Mouse (Mus musculus) heart, embryonic 13.5 days (tissue): ENCODE measurements around the gene Slit3. TPM values are rescaled to one million over a fixed set of nuclear protein-coding genes. Genes with fewer than 3 reads are reported as not detected.

Experiments
- ATAC-seq: fragments of 200-750 bp; cut with Nextera tagmentation; 2 replicates; pipeline ENCODE4 v1.8.0; 2017; ENCODE audit warnings: moderate TSS enrichment; ENCODE audit not compliant: insufficient number of reproducible peaks, low FRiP score, low TSS enrichment; ENCODE audit errors: extremely low read depth
- H3K27ac ChIP-seq: fragments of 300-500 bp; sonication (generic); replicated peaks from 2 replicates; pipeline ENCODE4 v1.5.1; 2015; ENCODE audit warnings: moderate library complexity, mild to moderate bottlenecking, inconsistent platforms
- H3K27me3 ChIP-seq: fragments of 300-500 bp; sonication (generic); replicated peaks from 2 replicates; pipeline ENCODE4 v1.6.1; 2015; ENCODE audit warnings: mild to moderate bottlenecking, inconsistent platforms
- H3K36me3 ChIP-seq: fragments of 300-500 bp; sonication (generic); 2 replicates; pipeline ENCODE4 v1.6.1; 2015; ENCODE audit warnings: mild to moderate bottlenecking, inconsistent platforms
- H3K4me1 ChIP-seq: fragments of 300-500 bp; sonication (generic); 2 replicates; pipeline ENCODE4 v1.6.1; 2015; ENCODE audit warnings: inconsistent platforms
- H3K4me2 ChIP-seq: fragments of 300-500 bp; sonication (generic); 2 replicates; pipeline ENCODE4 v1.6.1; 2015; ENCODE audit warnings: inconsistent platforms, mild to moderate bottlenecking, moderate library complexity
- H3K4me3 ChIP-seq: fragments of 300-500 bp; sonication (generic); 2 replicates; pipeline ENCODE4 v1.5.1; 2015; ENCODE audit warnings: moderate library complexity, mild to moderate bottlenecking, inconsistent platforms
- H3K9ac ChIP-seq: fragments of 300-500 bp; sonication (generic); 2 replicates; pipeline ENCODE4 v1.6.1; 2015; ENCODE audit warnings: inconsistent platforms, mild to moderate bottlenecking, moderate library complexity
- H3K9me3 ChIP-seq: fragments of 300-500 bp; sonication (generic); 2 replicates; pipeline ENCODE4 v1.6.1; 2016; ENCODE audit warnings: inconsistent platforms
- WGBS: fragments of 180-500 bp; shearing (Covaris S2); methylation state at CpG from one replicate; pipeline ENCODE4 v1.1.7; 2015; ENCODE audit warnings: mixed read lengths; 5-methylcytosine and 5-hydroxymethylcytosine counted together
- polyA plus RNA-seq: library from polyadenylated mRNA; unstranded; fragments of >200 nt; fragmentation: Nextera tagmentation; extraction: Ambion mirVana; gene quantifications from 2 replicates; pipeline ENCODE4 v1.2.1, GENCODE M21; 2015

Gene Slit3
- polyA plus RNA-seq, 1 experiment from 2014 or later, result 12.5 TPM

GRCm38 (mm10) chr11:35275300-35275699 lies 154.3 kb downstream of the Slit3 start:
- H3K4me2 ChIP-seq, result no peak overlapping the region
- H3K9me3 ChIP-seq, result no peaks in the 10 kb centered on the region
- peaks cover 67% of the 10 kb centered on the region for H3K4me1 ChIP-seq
- no peak overlapping the region for H3K27ac ChIP-seq
- no peak overlapping the region for H3K4me3 ChIP-seq
- H3K36me3 ChIP-seq, result no peaks in the 10 kb centered on the region
- H3K27me3 ChIP-seq, result no peaks in the 10 kb centered on the region
- no peak overlapping the region for H3K9ac ChIP-seq
- no peak for ATAC-seq
- WGBS, result 79% methylated on average over 7 of the region's 7 CpGs

- H3K36me3 ChIP-seq, result no peaks in the 10 kb centered on the region
- 79% methylated on average over 11 of the region's 11 CpGs for WGBS
- no peaks in the 10 kb centered on the region for H3K9me3 ChIP-seq
- no peak overlapping the region for H3K4me3 ChIP-seq
- H3K9ac ChIP-seq, result no peak overlapping the region
- H3K27ac ChIP-seq, result no peak overlapping the region
- no peaks in the 10 kb centered on the region for H3K27me3 ChIP-seq
- H3K4me1 ChIP-seq, result peaks cover 67% of the 10 kb centered on the region
- H3K4me2 ChIP-seq, result no peak overlapping the region
- ATAC-seq, result no peak
Measured at GRCm38 (mm10) chr11:35276001-35276400, 155.0 kb downstream of the Slit3 start.

DNA sequence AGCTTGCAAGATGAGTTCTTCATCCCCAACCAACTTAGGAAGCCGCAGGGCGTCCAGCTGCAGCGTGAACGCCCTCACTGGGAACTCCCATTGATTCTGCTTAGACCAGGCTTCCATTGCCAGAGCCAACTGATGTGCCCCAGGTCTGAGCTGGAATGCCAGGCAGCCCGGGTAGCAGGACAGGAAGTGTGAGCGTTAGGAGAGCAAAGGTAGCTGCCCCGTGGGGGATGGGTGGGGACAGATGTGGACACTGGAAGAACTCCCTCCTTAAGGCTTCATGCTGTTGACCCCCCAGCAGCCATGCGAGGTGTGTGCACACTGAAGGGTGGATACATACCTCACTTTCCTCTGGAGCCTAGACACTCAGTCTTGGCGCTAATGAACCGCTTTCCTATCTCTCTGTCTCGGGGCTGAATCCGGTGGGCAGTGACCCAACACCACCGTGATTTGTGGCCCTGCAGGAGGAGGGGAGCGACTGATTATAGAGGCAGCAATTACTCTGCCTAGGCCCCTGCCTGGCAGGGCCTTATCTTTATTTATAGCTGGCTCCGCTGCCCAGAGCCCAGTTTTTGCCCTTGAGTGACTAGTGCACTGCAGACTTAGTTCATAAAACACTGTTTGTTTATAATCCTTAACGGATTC lies 157.2 kb downstream of the Slit3 start:
- Histone ChIP-seq H3K36me3 (no peaks in the 10 kb centered on the region), H3K9me3 (no peaks in the 10 kb centered on the region), H3K27me3 (no peaks in the 10 kb centered on the region), H3K4me2 (peak overlapping the region; percentile 27), H3K4me3 (no peak overlapping the region), H3K27ac (peak overlapping the region; percentile 62), H3K4me1 (peaks cover 58% of the 10 kb centered on the region), H3K9ac (no peak overlapping the region; the same call in 1 of the 2 replicates)
- 43% methylated on average over 16 of the region's 16 CpGs for WGBS
- ATAC-seq, result no peak

DNA sequence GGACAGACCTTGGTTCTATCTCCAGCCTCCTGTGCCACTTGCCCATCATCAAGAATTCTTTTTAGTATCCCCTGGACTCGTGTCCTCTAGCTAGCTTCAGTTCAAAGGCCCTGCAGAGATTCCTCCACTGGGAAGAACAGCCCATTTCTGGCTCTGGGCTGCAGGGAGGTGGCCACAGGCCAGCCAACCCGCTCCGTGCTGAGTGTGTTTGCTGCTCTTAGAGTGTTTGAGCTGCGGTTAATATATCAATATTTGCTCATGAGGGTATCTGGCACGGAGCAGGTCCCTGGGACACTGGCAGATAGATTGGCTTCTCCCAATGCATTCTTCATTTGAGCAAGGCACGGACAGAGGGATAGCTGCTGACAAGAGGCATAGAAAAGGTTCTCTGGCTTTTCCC lies 159.8 kb downstream of the Slit3 start:
- no peaks in the 10 kb centered on the region for H3K27me3 ChIP-seq
- no peak overlapping the region for H3K27ac ChIP-seq
- no peaks in the 10 kb centered on the region for H3K9me3 ChIP-seq
- WGBS, result 59% methylated on average over 6 of the region's 6 CpGs
- H3K4me1 ChIP-seq, result peaks cover 67% of the 10 kb centered on the region
- no peaks in the 10 kb centered on the region for H3K36me3 ChIP-seq
- H3K4me3 ChIP-seq, result no peak overlapping the region
- ATAC-seq, result no peak
- no peak overlapping the region for H3K9ac ChIP-seq
- H3K4me2 ChIP-seq, result no peak overlapping the region

- Histone ChIP-seq H3K36me3 (no peaks in the 10 kb centered on the region), H3K4me3 (no peak overlapping the region), H3K4me1 (peaks cover 61% of the 10 kb centered on the region), H3K9ac (0 out of 2 replicates have a peak overlapping the region, but pooled peaks have one; percentile 33), H3K27me3 (no peaks in the 10 kb centered on the region), H3K27ac (peak overlapping the region; percentile 87), H3K9me3 (no peaks in the 10 kb centered on the region), H3K4me2 (no peak overlapping the region)
- 43% methylated on average over 5 of the region's 5 CpGs for WGBS
- no peak for ATAC-seq
Measured at GRCm38 (mm10) chr11:35282001-35282632, 161.1 kb downstream of the Slit3 start.

DNA sequence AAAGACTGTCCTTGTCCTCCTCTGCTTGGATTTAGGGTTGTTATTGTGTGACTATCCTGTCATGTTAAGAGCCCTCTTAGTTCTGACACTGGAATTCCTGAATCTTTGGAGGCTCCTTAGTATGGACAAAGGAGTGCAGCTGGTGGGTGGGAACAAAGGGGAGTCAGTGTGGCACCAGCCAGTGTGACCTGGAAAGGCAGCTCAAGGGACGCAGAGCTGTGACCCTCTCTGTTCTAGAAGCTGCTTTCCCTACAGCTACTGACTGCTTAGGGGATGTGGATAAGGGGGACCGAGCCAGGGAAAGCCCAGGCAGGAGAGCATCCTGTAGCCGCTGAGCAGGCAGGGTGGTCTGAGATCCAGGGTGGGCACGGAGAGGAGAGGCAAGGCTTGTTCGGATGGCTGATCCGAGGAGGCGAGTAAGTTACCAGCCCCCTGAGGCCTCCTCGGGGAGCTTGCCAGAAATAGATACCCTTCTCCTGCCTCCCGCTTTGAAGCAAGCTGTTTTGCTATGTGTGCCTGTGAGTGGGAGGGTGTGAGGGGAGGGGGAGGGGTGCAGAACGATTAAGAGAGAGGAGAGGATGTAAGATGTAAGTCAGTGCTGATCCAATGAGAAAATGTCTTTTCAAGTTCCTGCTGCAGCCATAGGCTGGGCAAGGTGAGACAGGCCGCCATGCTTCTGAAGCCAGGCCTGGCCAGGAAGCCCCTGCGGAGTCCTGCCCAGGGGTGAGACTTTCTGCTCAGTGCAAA lies 162.0 kb downstream of the Slit3 start:
- ATAC-seq, result peak; percentile 48; the same call in 1 of the 2 replicates
- Histone ChIP-seq H3K4me2 (peak overlapping the region; percentile 59), H3K9me3 (no peaks in the 10 kb centered on the region), H3K36me3 (no peaks in the 10 kb centered on the region), H3K4me1 (peaks cover 53% of the 10 kb centered on the region), H3K27ac (peak overlapping the region; percentile 87), H3K9ac (peak overlapping the region; percentile 74), H3K27me3 (no peaks in the 10 kb centered on the region), H3K4me3 (peak overlapping the region; percentile 13; the same call in 1 of the 2 replicates)
- 14% methylated on average over 12 of the region's 12 CpGs for WGBS

DNA sequence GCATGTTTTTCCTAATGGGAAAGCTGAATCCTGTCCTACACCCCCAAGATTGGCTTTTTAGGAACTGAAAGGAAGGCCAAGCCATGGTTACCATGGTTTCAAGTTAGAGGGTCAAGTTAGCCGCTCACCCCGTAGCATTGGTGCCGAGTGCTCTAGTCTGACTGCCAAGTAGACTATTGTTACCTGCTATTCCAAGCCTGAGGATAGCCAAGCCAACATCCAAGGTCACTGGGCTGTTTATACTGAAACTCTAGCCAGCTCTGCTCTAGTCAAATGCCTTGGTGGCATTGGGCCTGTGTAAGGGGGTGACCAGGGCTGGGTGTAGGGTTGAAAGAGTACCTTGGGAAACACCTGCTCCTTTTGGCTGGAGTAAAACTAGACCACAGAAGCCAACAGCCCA lies 162.7 kb downstream of the Slit3 start:
- WGBS, result 58% methylated on average over 3 of the region's 3 CpGs
- H3K27ac ChIP-seq, result peak overlapping the region; percentile 87
- no peaks in the 10 kb centered on the region for H3K36me3 ChIP-seq
- H3K27me3 ChIP-seq, result no peaks in the 10 kb centered on the region
- no peak overlapping the region for H3K4me3 ChIP-seq
- 0 out of 2 replicates have a peak overlapping the region, but pooled peaks have one; percentile 59 for H3K4me2 ChIP-seq
- no peak for ATAC-seq
- no peaks in the 10 kb centered on the region for H3K9me3 ChIP-seq
- peaks cover 53% of the 10 kb centered on the region for H3K4me1 ChIP-seq
- H3K9ac ChIP-seq, result no peak overlapping the region

DNA sequence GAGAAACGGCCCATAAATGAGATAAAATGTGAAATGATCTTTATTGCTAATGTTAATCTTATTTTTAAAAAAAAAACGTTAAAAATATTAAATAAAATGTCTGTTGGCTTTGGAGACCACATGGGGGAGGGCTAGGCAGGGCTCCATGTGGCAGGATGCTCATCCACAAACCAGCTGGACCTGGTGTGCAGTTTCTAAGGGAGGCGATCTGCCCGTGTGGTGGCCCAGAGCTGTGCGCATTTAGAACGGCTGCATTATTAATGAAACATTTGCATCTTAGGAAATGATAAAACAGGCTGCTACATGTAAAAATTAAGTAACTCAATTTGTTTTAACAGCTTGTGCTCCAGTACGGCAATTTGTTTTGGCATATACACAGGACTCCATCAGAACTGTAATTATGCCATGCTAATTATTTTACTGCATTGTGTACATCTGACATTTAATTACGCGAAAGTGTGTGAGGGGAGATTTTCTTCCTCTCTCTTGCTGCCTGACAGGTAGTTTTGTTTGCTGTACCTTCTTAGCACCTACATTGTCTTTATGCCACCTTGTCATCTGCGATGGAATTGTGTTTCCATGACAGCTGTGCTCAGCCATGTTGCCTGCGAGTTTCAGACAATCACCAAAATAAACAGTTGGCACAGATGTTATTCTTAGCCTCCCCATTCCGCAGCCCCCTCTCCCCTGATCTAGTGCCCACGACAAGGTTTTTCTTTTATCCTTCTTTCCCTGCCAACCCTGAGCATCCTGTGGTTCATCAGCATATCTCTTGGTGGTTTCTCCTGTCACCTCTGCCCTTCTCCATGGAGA lies 165.8 kb downstream of the Slit3 start:
- H3K36me3 ChIP-seq, result no peaks in the 10 kb centered on the region
- no peaks in the 10 kb centered on the region for H3K27me3 ChIP-seq
- no peak overlapping the region for H3K9ac ChIP-seq
- no peak overlapping the region for H3K27ac ChIP-seq
- peaks cover 36% of the 10 kb centered on the region for H3K4me1 ChIP-seq
- H3K9me3 ChIP-seq, result no peaks in the 10 kb centered on the region
- H3K4me2 ChIP-seq, result no peak overlapping the region
- H3K4me3 ChIP-seq, result no peak overlapping the region
- no peak for ATAC-seq
- WGBS, result 79% methylated on average over 13 of the region's 13 CpGs

- no peak overlapping the region for H3K9ac ChIP-seq
- H3K4me2 ChIP-seq, result no peak overlapping the region
- no peak for ATAC-seq
- no peaks in the 10 kb centered on the region for H3K27me3 ChIP-seq
- H3K9me3 ChIP-seq, result no peaks in the 10 kb centered on the region
- no peak overlapping the region for H3K27ac ChIP-seq
- no peaks in the 10 kb centered on the region for H3K36me3 ChIP-seq
- no peak overlapping the region for H3K4me3 ChIP-seq
- WGBS, result 86% methylated on average over 7 of the region's 7 CpGs
- H3K4me1 ChIP-seq, result peaks cover 37% of the 10 kb centered on the region
Measured at GRCm38 (mm10) chr11:35288056-35288455, 167.0 kb downstream of the Slit3 start.

DNA sequence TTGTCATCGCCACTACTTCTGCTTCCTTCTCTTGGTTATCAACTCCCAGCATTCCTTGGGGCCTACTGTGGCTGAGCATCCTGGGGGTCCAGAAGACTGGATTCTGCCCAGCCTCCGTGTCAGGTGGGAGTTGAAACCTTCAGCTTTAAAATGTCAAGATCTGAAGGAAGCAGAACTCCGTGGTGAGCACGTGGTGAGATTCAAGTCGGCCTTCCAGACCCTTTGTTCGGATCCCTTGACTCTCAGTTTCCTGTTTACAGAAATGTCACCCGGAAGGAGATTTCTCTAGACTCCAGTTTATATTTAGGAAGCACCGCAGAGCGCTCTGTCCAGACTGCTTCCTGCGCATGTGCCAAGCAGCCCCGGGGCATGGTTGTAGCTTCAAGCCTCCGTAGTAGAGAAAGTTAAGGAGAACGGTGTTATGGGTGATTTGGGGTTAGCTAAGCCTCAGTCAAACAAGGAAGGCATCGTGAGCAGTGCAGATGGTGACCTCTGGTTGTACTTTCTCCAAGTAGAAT lies 167.8 kb downstream of the Slit3 start:
- no peaks in the 10 kb centered on the region for H3K9me3 ChIP-seq
- H3K27me3 ChIP-seq, result no peaks in the 10 kb centered on the region
- peak overlapping the region; percentile 5; the same call in 1 of the 2 replicates for H3K27ac ChIP-seq
- no peak overlapping the region for H3K9ac ChIP-seq
- H3K4me3 ChIP-seq, result no peak overlapping the region
- no peak for ATAC-seq
- H3K36me3 ChIP-seq, result no peaks in the 10 kb centered on the region
- 56% methylated on average over 14 of the region's 14 CpGs for WGBS
- H3K4me1 ChIP-seq, result peaks cover 37% of the 10 kb centered on the region
- H3K4me2 ChIP-seq, result no peak overlapping the region
